Mouse (Mus musculus) spleen, adult 2 months (tissue): ENCODE results near the gene Adgrg1.

ENCODE experiments used
- CTCF ChIP-seq: fragments of 200-500 bp; IDR thresholded peaks from 2 replicates; pipeline ENCODE4 v1.5.1; 2011; ENCODE audit warnings: mild to moderate bottlenecking, inconsistent platforms; ENCODE audit not compliant: insufficient read depth, insufficient read length, insufficient replicate concordance; ENCODE audit errors: extremely low read depth
- POLR2A ChIP-seq: fragments of 200-500 bp; IDR thresholded peaks from 2 replicates; pipeline ENCODE4 v1.6.1; 2011; ENCODE audit warnings: low read depth, low read length, inconsistent platforms

- TF ChIP-seq CTCF, result no peak
- TF ChIP-seq POLR2A, result no peak
Observed at GRCm38 (mm10) chr8:94974467-94975165, at the start of gene Adgrg1.
